Mouse (Mus musculus): ENCODE results near the gene Rsph3b. TPM values are rescaled to one million over a fixed set of nuclear protein-coding genes. Genes with fewer than 3 reads are reported as not detected.
"Not testable (repeated sequence)": the region's sequence is repeated elsewhere in the genome, so short reads cannot be mapped to it uniquely, and the experiment has no call there.

The Rsph3b gene
- total and polyA plus RNA-seq, 2 experiments from 2014 or later, result 27.4 to 56.4 TPM

GRCm38 (mm10) chr17:6900361-6900760 is 48.1 kb downstream of the Rsph3b start:
- not testable (repeated sequence) for DNase-seq (ENCODE audit: low spot score)

GRCm38 (mm10) chr17:6897996-6898562 is 50.4 kb downstream of the Rsph3b start:
- H3K4me1 ChIP-seq (ENCODE audit: insufficient read depth, low read length); ATAC-seq; H3K27me3 ChIP-seq (ENCODE audit: insufficient read depth, low read length); H3K27ac ChIP-seq; H3K9ac ChIP-seq (replicated peaks; ENCODE audit: low read length); H3K36me3 ChIP-seq (ENCODE audit: insufficient read depth, low read length); H3K9me3 ChIP-seq (ENCODE audit: low read length); H3K4me2 ChIP-seq (ENCODE audit: low read depth, low read length); H3K4me3 ChIP-seq (ENCODE audit: low read length); DNase-seq (ENCODE audit: low spot score): not testable (repeated sequence)
- 74% methylated on average over 7 of the region's 7 CpGs for WGBS

More at GRCm38 (mm10) chr17:6900361-6900760, 48.1 kb downstream of the Rsph3b start:
- H3K9me3 ChIP-seq (ENCODE audit: low read length); H3K4me3 ChIP-seq (ENCODE audit: low read length); H3K27me3 ChIP-seq (ENCODE audit: insufficient read depth, low read length); H3K4me2 ChIP-seq (ENCODE audit: low read depth, low read length); ATAC-seq; H3K36me3 ChIP-seq (ENCODE audit: insufficient read depth, low read length); H3K27ac ChIP-seq; H3K9ac ChIP-seq (replicated peaks; ENCODE audit: low read length); H3K4me1 ChIP-seq (ENCODE audit: insufficient read depth, low read length): not testable (repeated sequence)
- 68% methylated on average over 1 of the region's 2 CpGs for WGBS

- Histone ChIP-seq H3K9me3 (ENCODE audit: low read length) (no peaks in the 10 kb centered on the region), H3K4me3 (ENCODE audit: low read length) (no peak overlapping the region), H3K9ac (replicated peaks; ENCODE audit: low read length) (no peak overlapping the region), H3K4me1 (ENCODE audit: insufficient read depth, low read length) (no peaks in the 10 kb centered on the region), H3K27me3 (ENCODE audit: insufficient read depth, low read length) (no peaks in the 10 kb centered on the region), H3K36me3 (ENCODE audit: insufficient read depth, low read length) (no peaks in the 10 kb centered on the region), H3K4me2 (ENCODE audit: low read depth, low read length) (no peak overlapping the region), H3K27ac (no peak overlapping the region)
- DNase-seq (ENCODE audit: low spot score) (no peak), ATAC-seq (no peak)
- 44% methylated on average over 4 of the region's 4 CpGs for WGBS
- TF ChIP-seq CTCF (IDR thresholded peaks at IDR 0.05; ENCODE audit: low read depth), result peak; percentile 45
Measured at GRCm38 (mm10) chr17:6896756-6897155, 51.7 kb downstream of the Rsph3b start.

- no peaks in the 10 kb centered on the region for H3K9me3 ChIP-seq (ENCODE audit: low read length)
- H3K27me3 ChIP-seq (ENCODE audit: insufficient read depth, low read length), result no peaks in the 10 kb centered on the region
- 82% methylated on average over 10 of the region's 10 CpGs for WGBS
- DNase-seq (ENCODE audit: low spot score), result no peak
- H3K4me2 ChIP-seq (ENCODE audit: low read depth, low read length), result no peak overlapping the region
- no peaks in the 10 kb centered on the region for H3K4me1 ChIP-seq (ENCODE audit: insufficient read depth, low read length)
- no peaks in the 10 kb centered on the region for H3K36me3 ChIP-seq (ENCODE audit: insufficient read depth, low read length)
- no peak overlapping the region for H3K9ac ChIP-seq (replicated peaks; ENCODE audit: low read length)
- no peak for TF ChIP-seq CTCF (IDR thresholded peaks at IDR 0.05; ENCODE audit: low read depth)
- no peak overlapping the region for H3K4me3 ChIP-seq (ENCODE audit: low read length)
- ATAC-seq, result no peak
- H3K27ac ChIP-seq, result no peak overlapping the region
Measured at GRCm38 (mm10) chr17:6893332-6893731, 55.1 kb downstream of the Rsph3b start.

GRCm38 (mm10) chr17:6891966-6892934 is 56.2 kb downstream of the Rsph3b start:
- ATAC-seq (no peak), DNase-seq (ENCODE audit: low spot score) (no peak)
- Histone ChIP-seq H3K4me3 (ENCODE audit: low read length) (no peak overlapping the region), H3K4me1 (ENCODE audit: insufficient read depth, low read length) (no peaks in the 10 kb centered on the region), H3K27me3 (ENCODE audit: insufficient read depth, low read length) (no peaks in the 10 kb centered on the region), H3K9ac (replicated peaks; ENCODE audit: low read length) (no peak overlapping the region), H3K27ac (no peak overlapping the region), H3K36me3 (ENCODE audit: insufficient read depth, low read length) (no peaks in the 10 kb centered on the region), H3K9me3 (ENCODE audit: low read length) (no peaks in the 10 kb centered on the region), H3K4me2 (ENCODE audit: low read depth, low read length) (no peak overlapping the region)
- 60% methylated on average over 7 of the region's 7 CpGs for WGBS
- no peak for TF ChIP-seq CTCF (IDR thresholded peaks at IDR 0.05; ENCODE audit: low read depth)

GRCm38 (mm10) chr17:6886445-6886844 is 62.0 kb downstream of the Rsph3b start:
- Histone ChIP-seq H3K4me3 (ENCODE audit: low read length) (no peak overlapping the region), H3K4me2 (ENCODE audit: low read depth, low read length) (no peak overlapping the region), H3K4me1 (ENCODE audit: insufficient read depth, low read length) (no peaks in the 10 kb centered on the region), H3K27ac (no peak overlapping the region), H3K36me3 (ENCODE audit: insufficient read depth, low read length) (no peaks in the 10 kb centered on the region), H3K9me3 (ENCODE audit: low read length) (no peaks in the 10 kb centered on the region), H3K9ac (replicated peaks; ENCODE audit: low read length) (no peak overlapping the region), H3K27me3 (ENCODE audit: insufficient read depth, low read length) (no peaks in the 10 kb centered on the region)
- TF ChIP-seq CTCF (IDR thresholded peaks at IDR 0.05; ENCODE audit: low read depth), result no peak
- DNase-seq (ENCODE audit: low spot score), result no peak
- ATAC-seq, result no peak
- WGBS, result 88% methylated on average over 1 of the region's 1 CpGs

GRCm38 (mm10) chr17:6884531-6884930 is 64.0 kb downstream of the Rsph3b start:
- no peaks in the 10 kb centered on the region for H3K36me3 ChIP-seq (ENCODE audit: insufficient read depth, low read length)
- peak; percentile 47 for DNase-seq (ENCODE audit: low spot score)

More at GRCm38 (mm10) chr17:6884531-6884930, 64.0 kb downstream of the Rsph3b start:
- Histone ChIP-seq H3K4me3 (ENCODE audit: low read length) (no peak overlapping the region), H3K4me2 (ENCODE audit: low read depth, low read length) (no peak overlapping the region), H3K27ac (no peak overlapping the region), H3K4me1 (ENCODE audit: insufficient read depth, low read length) (no peaks in the 10 kb centered on the region), H3K9ac (replicated peaks; ENCODE audit: low read length) (no peak overlapping the region), H3K9me3 (ENCODE audit: low read length) (no peaks in the 10 kb centered on the region), H3K27me3 (ENCODE audit: insufficient read depth, low read length) (no peaks in the 10 kb centered on the region)
- no peak for TF ChIP-seq CTCF (IDR thresholded peaks at IDR 0.05; ENCODE audit: low read depth)
- WGBS, result 82% methylated on average over 1 of the region's 1 CpGs
- ATAC-seq, result no peak
